Mouse (Mus musculus) thymus, adult 2 months (tissue): ENCODE results near the gene Ldhal6b. TPM values are rescaled to one million over a fixed set of nuclear protein-coding genes. Genes with fewer than 3 reads are reported as not detected.
A peak's percentile ranks its signal among the peaks of the same experiment; 100 is the strongest.

Experiments
- DNase-seq: peaks from one replicate; pipeline ENCODE4 v3.0.0; 2021
- H3K27ac ChIP-seq: fragments of 200-500 bp; 2 replicates; pipeline ENCODE4 v1.5.1; 2012; ENCODE audit warnings: low read length, control low read depth; ENCODE audit not compliant: control insufficient read depth, insufficient read depth
- H3K27me3 ChIP-seq: fragments of 200-500 bp; 2 replicates; pipeline ENCODE4 v1.6.1; 2012; ENCODE audit warnings: mild to moderate bottlenecking, low read length, moderate library complexity, mixed read lengths; ENCODE audit not compliant: control insufficient read depth, insufficient read depth
- H3K36me3 ChIP-seq: fragments of 200-500 bp; 2 replicates; pipeline ENCODE4 v1.6.1; 2012; ENCODE audit warnings: mild to moderate bottlenecking, low read length, moderate library complexity; ENCODE audit not compliant: control insufficient read depth, insufficient read depth
- H3K4me1 ChIP-seq: fragments of 200-500 bp; replicated peaks from 2 replicates; pipeline ENCODE4 v1.6.1; 2012; ENCODE audit warnings: low read length; ENCODE audit not compliant: control insufficient read depth, insufficient read depth
- H3K4me3 ChIP-seq: fragments of 200-500 bp; 2 replicates; pipeline ENCODE4 v1.5.1; 2012; ENCODE audit warnings: mild to moderate bottlenecking, low read length, control low read depth, moderate library complexity; ENCODE audit not compliant: control insufficient read depth, insufficient read depth
- CTCF ChIP-seq: fragments of 200-500 bp; IDR thresholded peaks from 2 replicates; pipeline ENCODE4 v1.5.1; 2012; ENCODE audit warnings: mild to moderate bottlenecking, control low read depth, low read length, moderate library complexity, borderline replicate concordance; ENCODE audit not compliant: control insufficient read depth, poor library complexity, insufficient read depth; ENCODE audit errors: extremely low read depth
- POLR2A ChIP-seq: fragments of 200-500 bp; IDR thresholded peaks from 2 replicates; pipeline ENCODE4 v1.6.1; 2012; ENCODE audit warnings: mild to moderate bottlenecking, low read length, control low read depth, moderate library complexity; ENCODE audit not compliant: control insufficient read depth, poor library complexity, insufficient read depth; ENCODE audit errors: extremely low read depth
- WGBS: fragments of 180-500 bp; shearing (Covaris S2); methylation state at CpG from one replicate; pipeline ENCODE4 v1.1.7; 2018; 5-methylcytosine and 5-hydroxymethylcytosine counted together
- polyA plus RNA-seq: library from polyadenylated mRNA; depleted of rRNA; stranded (reverse); fragments of >200 nt; gene quantifications from 2 replicates; pipeline ENCODE4 v1.2.3, GENCODE M21; 2012

The Ldhal6b gene
- polyA plus RNA-seq, 1 experiment, result 1.4 TPM

GRCm38 (mm10) chr17:5440159-5440971, 21.8 kb upstream of the Ldhal6b start, which contains the start of gene Tmem242:
TSS of gene Tmem242 (minus strand) at chr17:5440259.
- Histone ChIP-seq H3K4me1 (peaks cover 25% of the 10 kb centered on the region), H3K36me3 (no peaks in the 10 kb centered on the region), H3K27me3 (no peaks in the 10 kb centered on the region), H3K4me3 (peak within 1 kb of the TSS; percentile 67), H3K27ac (peak within 1 kb of the TSS; percentile 67; the same call in 1 of the 2 replicates)
- peak; percentile 90 for DNase-seq
- WGBS, result 4% methylated on average over 27 of the region's 27 CpGs
- 0 out of 2 replicates have a peak, but pooled peaks have one; percentile 9 for TF ChIP-seq POLR2A
- peak; percentile 63; the same call in 1 of the 2 replicates for TF ChIP-seq CTCF

DNA sequence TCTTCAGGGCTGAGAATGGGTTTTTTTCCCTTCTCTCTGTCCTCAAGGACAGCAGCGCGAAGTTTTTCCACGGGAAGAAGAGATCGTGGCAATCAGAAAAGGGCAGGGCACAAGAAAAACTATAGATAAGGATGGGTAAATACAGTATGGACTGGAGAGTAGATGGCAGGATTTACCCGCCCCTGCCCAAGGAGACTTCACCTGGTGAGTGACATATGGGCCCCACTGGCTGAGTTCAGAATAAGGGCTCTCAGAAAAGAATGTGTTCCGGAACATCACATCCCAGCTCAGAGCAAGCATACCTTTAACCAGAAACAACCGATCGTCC, 21.2 kb upstream of the Ldhal6b start:
- 1% methylated on average over 8 of the region's 8 CpGs for WGBS
- no peak for DNase-seq
- Histone ChIP-seq H3K4me1 (peaks cover 25% of the 10 kb centered on the region), H3K27ac (peak overlapping the region; percentile 42; the same call in 1 of the 2 replicates), H3K4me3 (peak overlapping the region; percentile 67), H3K36me3 (no peaks in the 10 kb centered on the region), H3K27me3 (no peaks in the 10 kb centered on the region)
- TF ChIP-seq POLR2A, result no peak
- no peak for TF ChIP-seq CTCF

GRCm38 (mm10) chr17:5429772-5430133, 11.2 kb upstream of the Ldhal6b start:
- no peak for DNase-seq
- Histone ChIP-seq H3K4me1 (0 out of 2 replicates have a peak, but pooled peaks cover 2% of the 10 kb centered on the region), H3K36me3 (peaks cover 21% of the 10 kb centered on the region), H3K27me3 (no peaks in the 10 kb centered on the region), H3K27ac (no peak overlapping the region), H3K4me3 (no peak overlapping the region)
- 88% methylated on average over 9 of the region's 9 CpGs for WGBS
- TF ChIP-seq CTCF, result no peak

DNA sequence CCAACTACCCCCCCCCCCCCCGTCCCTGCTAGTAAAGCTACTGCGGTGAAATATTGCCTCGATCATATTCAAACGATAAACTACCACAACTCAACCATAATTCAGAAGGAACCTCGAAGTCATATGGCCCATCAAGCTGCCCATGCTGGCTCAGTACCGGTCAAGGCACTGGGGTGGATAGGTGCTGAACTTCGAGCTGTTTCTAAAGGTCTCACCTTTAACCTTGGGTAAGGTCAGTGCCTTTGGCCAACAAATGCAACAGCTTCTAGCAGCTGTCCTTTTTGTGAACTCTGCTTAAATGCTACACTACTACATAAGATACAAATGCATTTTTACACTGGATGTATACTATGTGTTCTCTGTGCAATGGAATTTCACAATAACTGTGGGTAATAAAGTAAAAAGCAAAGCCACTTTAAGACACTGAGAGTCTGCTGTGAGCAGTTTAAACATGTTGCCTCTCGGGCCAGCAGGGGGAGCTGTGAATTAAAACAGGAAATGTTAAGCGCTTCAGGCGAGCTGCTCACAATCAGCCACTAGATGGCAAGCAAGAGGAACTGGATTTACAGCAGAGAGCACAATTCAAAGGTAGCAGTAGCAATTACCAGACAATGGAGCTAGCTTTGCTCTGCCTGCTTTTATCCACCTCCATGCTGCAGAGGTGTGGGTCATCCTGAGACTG, 10.7 kb upstream of the Ldhal6b start:
- Histone ChIP-seq H3K27ac (no peak overlapping the region), H3K4me3 (no peak overlapping the region), H3K4me1 (0 out of 2 replicates have a peak, but pooled peaks cover 2% of the 10 kb centered on the region), H3K27me3 (no peaks in the 10 kb centered on the region), H3K36me3 (peaks cover 21% of the 10 kb centered on the region)
- TF ChIP-seq POLR2A (no peak), CTCF (no peak)
- WGBS, result 65% methylated on average over 10 of the region's 10 CpGs
- DNase-seq, result peak; percentile 92

DNA sequence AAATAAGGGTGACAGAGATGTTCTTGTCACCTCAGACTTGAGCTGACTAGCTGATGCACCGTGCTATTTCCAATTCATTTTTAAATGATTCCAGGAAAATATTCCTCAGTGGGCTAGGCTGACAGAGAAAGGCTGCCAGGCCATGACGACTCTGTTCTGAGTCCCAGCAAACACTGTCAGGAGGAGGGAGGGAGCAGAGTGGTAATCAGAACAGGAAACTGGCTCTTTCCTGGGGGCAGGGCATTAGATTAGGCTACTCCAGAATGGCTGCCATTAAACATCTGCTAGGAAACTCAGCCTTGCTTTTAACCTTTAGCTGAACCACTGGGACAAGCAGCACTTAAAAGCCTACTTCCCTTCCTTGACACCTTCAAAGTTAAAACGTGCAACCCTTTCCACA, 6.6 kb upstream of the Ldhal6b start:
- no peak for DNase-seq
- Histone ChIP-seq H3K27ac (no peak overlapping the region), H3K4me3 (no peak overlapping the region), H3K36me3 (peaks cover 3% of the 10 kb centered on the region; the same call in 1 of the 2 replicates), H3K27me3 (no peaks in the 10 kb centered on the region), H3K4me1 (0 out of 2 replicates have a peak, but pooled peaks cover 2% of the 10 kb centered on the region)
- TF ChIP-seq CTCF, result no peak
- no peak for TF ChIP-seq POLR2A
- WGBS, result 30% methylated on average over 3 of the region's 3 CpGs

DNA sequence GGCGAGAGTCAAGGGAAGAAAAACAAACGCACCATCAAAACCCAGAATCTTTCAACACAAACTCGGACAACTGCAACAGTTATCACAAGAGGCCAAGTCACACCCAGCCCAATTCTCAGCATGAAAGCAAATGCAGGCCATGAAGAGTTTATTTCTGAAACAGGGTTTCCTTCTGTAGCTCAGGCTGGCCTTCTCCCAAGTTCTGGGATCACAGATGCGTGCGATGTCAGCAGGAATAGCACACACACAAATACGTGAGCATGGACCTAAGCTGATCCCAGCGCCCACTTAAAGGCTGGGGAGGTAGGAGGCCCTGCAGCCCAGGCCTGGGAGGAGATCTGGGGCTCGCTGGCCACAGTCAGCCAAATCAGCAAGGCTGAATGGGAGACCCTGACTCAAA, 5.6 kb upstream of the Ldhal6b start:
- Histone ChIP-seq H3K4me3 (no peak overlapping the region), H3K36me3 (peaks cover 3% of the 10 kb centered on the region), H3K4me1 (0 out of 2 replicates have a peak, but pooled peaks cover 2% of the 10 kb centered on the region), H3K27me3 (no peaks in the 10 kb centered on the region), H3K27ac (no peak overlapping the region)
- DNase-seq, result no peak
- TF ChIP-seq POLR2A (no peak), CTCF (no peak)
- WGBS, result 93% methylated on average over 8 of the region's 8 CpGs

- no peak overlapping the region for H3K4me3 ChIP-seq
- no peaks in the 10 kb centered on the region for H3K4me1 ChIP-seq
- peaks cover 3% of the 10 kb centered on the region for H3K36me3 ChIP-seq
- no peaks in the 10 kb centered on the region for H3K27me3 ChIP-seq
- TF ChIP-seq CTCF (no peak), POLR2A (no peak)
- no peak for DNase-seq
- 38% methylated on average over 4 of the region's 4 CpGs for WGBS
- no peak overlapping the region for H3K27ac ChIP-seq
Measured at GRCm38 (mm10) chr17:5421835-5422234, 3.3 kb upstream of the Ldhal6b start.
